Mouse (Mus musculus): ENCODE measurements at regions not wholly inside any gene's neighbourhood (a gene's known extent, or its start where the extent isn't known, plus 50 kb on each side); places are given as distances from the start of the nearest gene placed in this dataset.

- DNase-seq: no peak
These were observed 483.5 kb upstream of the Pkdcc start for GRCm38 (mm10) chr17:82731561-82731960.

- no peak for DNase-seq
These were observed 472.6 kb upstream of the Pkdcc start for GRCm38 (mm10) chr17:82742445-82742844.

- DNase-seq: no peak
These were observed 457.7 kb upstream of the Pkdcc start for GRCm38 (mm10) chr17:82757400-82757799.

GRCm38 (mm10) chr17:82779096-82779495 lies 436.0 kb upstream of the Pkdcc start:
- peak; percentile 1 for DNase-seq

- DNase-seq: no peak
These were observed 393.0 kb upstream of the Pkdcc start for GRCm38 (mm10) chr17:82822129-82822528.

GRCm38 (mm10) chr17:82824057-82824456 lies 391.0 kb upstream of the Pkdcc start:
- no peak for DNase-seq

GRCm38 (mm10) chr17:82824619-82825018 lies 390.5 kb upstream of the Pkdcc start:
- DNase-seq: no peak

- no peak for DNase-seq
These were observed 387.9 kb upstream of the Pkdcc start for GRCm38 (mm10) chr17:82827170-82827569.

- no peak for DNase-seq
These were observed 387.3 kb upstream of the Pkdcc start for GRCm38 (mm10) chr17:82827841-82828240.

- DNase-seq: no peak
These were observed 386.6 kb upstream of the Pkdcc start for GRCm38 (mm10) chr17:82828434-82828997.

GRCm38 (mm10) chr17:82829415-82829814 lies 385.7 kb upstream of the Pkdcc start:
- DNase-seq: no peak

GRCm38 (mm10) chr17:82834177-82834576 lies 380.9 kb upstream of the Pkdcc start:
- DNase-seq: no peak

GRCm38 (mm10) chr17:82836115-82836514 lies 379.0 kb upstream of the Pkdcc start:
- no peak for DNase-seq

- no peak for DNase-seq
These were observed 368.2 kb upstream of the Pkdcc start for GRCm38 (mm10) chr17:82846776-82847494.

- peak; percentile 43 for DNase-seq
These were observed 357.6 kb upstream of the Pkdcc start for GRCm38 (mm10) chr17:82857199-82858147.

GRCm38 (mm10) chr17:82860391-82860790 lies 354.7 kb upstream of the Pkdcc start:
- DNase-seq: no peak

- DNase-seq: no peak
These were observed 354.1 kb upstream of the Pkdcc start for GRCm38 (mm10) chr17:82860966-82861365.

GRCm38 (mm10) chr17:82877131-82877530 lies 338.0 kb upstream of the Pkdcc start:
- no peak for DNase-seq

- no peak for DNase-seq
These were observed 314.5 kb upstream of the Pkdcc start for GRCm38 (mm10) chr17:82900602-82901001.

GRCm38 (mm10) chr17:82901098-82901891 lies 313.8 kb upstream of the Pkdcc start:
- DNase-seq: no peak

- DNase-seq: no peak
These were observed 310.1 kb upstream of the Pkdcc start for GRCm38 (mm10) chr17:82904961-82905360.

- no peak for DNase-seq
These were observed 309.6 kb upstream of the Pkdcc start for GRCm38 (mm10) chr17:82905483-82905882.

All from adrenal gland, adult 8-10 months (tissue).